In genomic region chr4:53106071-53106470, GRCm38 (mm10) we compare ENCODE assay signal across 14 mouse cellular contexts.
"Had no signal": no experiment of that assay in that cellular context is flagged by ENCODE, and none has a peak within 500 bp of the region (broad histone marks: within the 10 kb centered on the region; RNA-seq: fewer than 3 reads in every experiment).

No protein-coding gene starts in this region.

- H3K4me1 ChIP-seq: liver, embryonic 15.5 days had no signal

- ATAC-seq: lung, postnatal 0 days; midbrain, embryonic 16.5 days had no signal

- H3K36me3 ChIP-seq: limb, embryonic 10.5 days; midbrain, embryonic 10.5 days; neural tube, embryonic 13.5 days; stomach, embryonic 15.5 days had no signal

- H3K9ac ChIP-seq: liver, embryonic 15.5 days; neural tube, embryonic 13.5 days; stomach, embryonic 15.5 days had no signal

- H3K4me2 ChIP-seq: liver, embryonic 11.5 days; liver, embryonic 15.5 days; neural tube, embryonic 13.5 days; stomach, embryonic 15.5 days had no signal

- H3K27ac ChIP-seq: layer of hippocampus, adult 2 months; limb, embryonic 10.5 days; liver, embryonic 15.5 days; midbrain, embryonic 10.5 days; neural tube, embryonic 13.5 days; stomach, embryonic 15.5 days had no signal

- H3K9me3 ChIP-seq: limb, embryonic 10.5 days; liver, embryonic 15.5 days; midbrain, embryonic 10.5 days; neural tube, embryonic 13.5 days; stomach, embryonic 15.5 days had no signal

- H3K27me3 ChIP-seq: liver, embryonic 15.5 days; neural tube, embryonic 13.5 days; stomach, embryonic 15.5 days had no signal

- DNase-seq: kidney, postnatal 10 days; kidney, postnatal 4 days; lung, adult 2 months; right cerebral cortex, postnatal 14 days; thymus, postnatal 36 days had no signal

- H3K4me3 ChIP-seq: layer of hippocampus, adult 2 months; limb, embryonic 10.5 days; liver, embryonic 15.5 days; midbrain, embryonic 10.5 days; neural tube, embryonic 13.5 days; stomach, embryonic 15.5 days had no signal
